In genomic region chr1:60953686-60954085, GRCm38 (mm10) we compare ENCODE assay signal across 19 mouse cellular contexts. TPM values are rescaled to one million over a fixed set of nuclear protein-coding genes. Genes with fewer than 3 reads are reported as not detected.
DNase-seq lines count a peak whose midpoint lies in the region; ATAC-seq lines count a peak whose summit lies in the region.
"Had no signal": no experiment of that assay in that cellular context is flagged by ENCODE, and none has a peak within 500 bp of the region (broad histone marks: within the 10 kb centered on the region; RNA-seq: fewer than 3 reads in every experiment).

No protein-coding gene starts in this region.

- peak overlapping the region; percentile 42; the same call in 1 of the 2 replicates for H3K27ac ChIP-seq in heart, embryonic 13.5 days (replicated peaks)
- no peak overlapping the region for H3K27ac ChIP-seq in heart, embryonic 11.5 days (ENCODE audit: low read depth, low read length)
- H3K27ac ChIP-seq in kidney, embryonic 16.5 days (ENCODE audit: low read length): peak overlapping the region; percentile 38; the same call in 1 of the 2 replicates
- H3K27ac ChIP-seq: embryonic facial prominence, embryonic 15.5 days; forebrain, embryonic 10.5 days; forebrain, embryonic 15.5 days; hindbrain, embryonic 15.5 days had no signal

- H3K36me3 ChIP-seq in heart, embryonic 13.5 days: no peaks in the 10 kb centered on the region
- no peaks in the 10 kb centered on the region for H3K36me3 ChIP-seq in heart, embryonic 11.5 days (ENCODE audit: control insufficient read depth, insufficient read depth, low read length)
- H3K36me3 ChIP-seq in kidney, embryonic 16.5 days (ENCODE audit: insufficient read depth, low read length): no peaks in the 10 kb centered on the region
- H3K36me3 ChIP-seq: embryonic facial prominence, embryonic 15.5 days; forebrain, embryonic 10.5 days; forebrain, embryonic 15.5 days; heart, embryonic 10.5 days; hindbrain, embryonic 15.5 days had no signal

- 84% methylated on average over 7 of the region's 7 CpGs for WGBS in heart, embryonic 13.5 days
- 84% methylated on average over 7 of the region's 7 CpGs for WGBS in heart, embryonic 11.5 days (ENCODE audit: insufficient replicate concordance)
- 83% methylated on average over 7 of the region's 7 CpGs for WGBS in kidney, embryonic 16.5 days

- ATAC-seq in heart, embryonic 13.5 days (ENCODE audit: extremely low read depth, insufficient number of reproducible peaks, low FRiP score, low TSS enrichment): no peak
- no peak for ATAC-seq in heart, embryonic 11.5 days (replicated peaks; ENCODE audit: insufficient number of reproducible peaks, low FRiP score, low TSS enrichment)
- no peak; the same call in 1 of the 2 replicates for ATAC-seq in kidney, embryonic 16.5 days (ENCODE audit: low FRiP score, low TSS enrichment)
- ATAC-seq in activated CD4-positive, CD25-positive, alpha-beta regulatory T cell, adult 4 months: peak; percentile 71
- ATAC-seq in inflammation-experienced regulatory T-cells, adult 6 months: peak; percentile 70
- ATAC-seq: forebrain, embryonic 15.5 days had no signal

- no peak overlapping the region for H3K4me2 ChIP-seq in heart, embryonic 13.5 days
- no peak overlapping the region for H3K4me2 ChIP-seq in heart, embryonic 11.5 days
- H3K4me2 ChIP-seq in kidney, embryonic 16.5 days (replicated peaks; ENCODE audit: low read depth, low read length): no peak overlapping the region
- H3K4me2 ChIP-seq: embryonic facial prominence, embryonic 15.5 days; forebrain, embryonic 15.5 days; hindbrain, embryonic 15.5 days had no signal

- no peak overlapping the region for H3K9ac ChIP-seq in heart, embryonic 13.5 days
- H3K9ac ChIP-seq in heart, embryonic 11.5 days (ENCODE audit: low read depth, low read length): no peak overlapping the region
- H3K9ac ChIP-seq in kidney, embryonic 16.5 days (replicated peaks; ENCODE audit: low read length): no peak overlapping the region
- H3K9ac ChIP-seq: embryonic facial prominence, embryonic 15.5 days; forebrain, embryonic 15.5 days; hindbrain, embryonic 15.5 days had no signal

- DNase-seq in kidney, adult 18-20 months: no peak
- DNase-seq in cerebellum, adult 11-12 months: no peak
- DNase-seq: adrenal gland, postnatal 14 days; cerebellum, adult 2 months; cerebellum, postnatal 14 days; embryo, embryonic 11 days; gastrocnemius, postnatal 10 days; kidney, adult 11 months had no signal

- H3K4me3 ChIP-seq in heart, embryonic 13.5 days: no peak overlapping the region
- no peak overlapping the region for H3K4me3 ChIP-seq in heart, embryonic 11.5 days (ENCODE audit: low read depth, low read length)
- no peak overlapping the region for H3K4me3 ChIP-seq in kidney, embryonic 16.5 days (ENCODE audit: low read length)
- H3K4me3 ChIP-seq: embryonic facial prominence, embryonic 15.5 days; erythroblast, embryonic 14.5 days; forebrain, embryonic 10.5 days; forebrain, embryonic 15.5 days; heart, embryonic 10.5 days; hindbrain, embryonic 15.5 days had no signal

- H3K4me1 ChIP-seq in heart, embryonic 13.5 days: peaks cover 23% of the 10 kb centered on the region
- peaks cover 5% of the 10 kb centered on the region; the same call in 1 of the 2 replicates for H3K4me1 ChIP-seq in heart, embryonic 11.5 days (ENCODE audit: control insufficient read depth, insufficient read depth, low read length)
- H3K4me1 ChIP-seq in kidney, embryonic 16.5 days (ENCODE audit: insufficient read depth, low read length): no peaks in the 10 kb centered on the region
- H3K4me1 ChIP-seq: embryonic facial prominence, embryonic 15.5 days; forebrain, embryonic 10.5 days; forebrain, embryonic 15.5 days; hindbrain, embryonic 15.5 days had no signal

- no peaks in the 10 kb centered on the region for H3K9me3 ChIP-seq in heart, embryonic 13.5 days
- H3K9me3 ChIP-seq in heart, embryonic 11.5 days (replicated peaks; ENCODE audit: control insufficient read depth, low read length): no peaks in the 10 kb centered on the region
- H3K9me3 ChIP-seq in kidney, embryonic 16.5 days (ENCODE audit: low read length): no peaks in the 10 kb centered on the region
- H3K9me3 ChIP-seq: embryonic facial prominence, embryonic 15.5 days; forebrain, embryonic 10.5 days; forebrain, embryonic 15.5 days; heart, embryonic 10.5 days; hindbrain, embryonic 15.5 days had no signal

- H3K27me3 ChIP-seq in heart, embryonic 13.5 days (replicated peaks): no peaks in the 10 kb centered on the region
- no peaks in the 10 kb centered on the region for H3K27me3 ChIP-seq in heart, embryonic 11.5 days (ENCODE audit: control insufficient read depth, insufficient read depth, low read length)
- no peaks in the 10 kb centered on the region for H3K27me3 ChIP-seq in kidney, embryonic 16.5 days (ENCODE audit: insufficient read depth, low read length)
- H3K27me3 ChIP-seq: embryonic facial prominence, embryonic 15.5 days; forebrain, embryonic 15.5 days; hindbrain, embryonic 15.5 days had no signal

RNA-seq across cellular contexts. Expression of gene Icos, which starts 24.0 kb away (rescaled TPM):
- 0.11 and 0.31 TPM in 2 replicates for polyA plus RNA-seq in heart, embryonic 13.5 days (2015; fragmentation: Nextera tagmentation; extraction: Ambion mirVana)
- polyA plus RNA-seq in heart, embryonic 11.5 days (2014; fragmentation: Nextera tagmentation; extraction: Ambion mirVana): 0.14 and 0.21 TPM in 2 replicates
- 0.07 and 0.36 TPM in 2 replicates for polyA plus RNA-seq in kidney, embryonic 16.5 days (2015; fragmentation: Nextera tagmentation; extraction: Ambion mirVana)
- 100 to 1,000 TPM; 474 to 595 TPM for polyA plus RNA-seq in activated CD4-positive, CD25-positive, alpha-beta regulatory T cell, adult 4 months (2017; shearing (Covaris generic))
- polyA plus RNA-seq in inflammation-experienced regulatory T-cells, adult 6 months (2017; shearing (Covaris generic)): 100 to 1,000 TPM; 358 to 373 (median 359) TPM
- polyA plus RNA-seq: cerebellum, adult 2 months; erythroblast, embryonic 14.5 days; hindbrain, embryonic 15.5 days had no signal

Comparison
In these comparisons a context has a peak if more than half of its experiments do, and no peak if none do; other contexts are left out.
1. ATAC-seq: peak in activated CD4-positive, CD25-positive, alpha-beta regulatory T cell, adult 4 months (single experiment) and inflammation-experienced regulatory T-cells, adult 6 months (single experiment); none in heart, embryonic 13.5 days (single experiment), heart, embryonic 11.5 days (single experiment) and kidney, embryonic 16.5 days (single experiment).
2. RNA of gene Icos, which starts 24.0 kb away (polyA plus RNA-seq): 474 to 595 TPM in activated CD4-positive, CD25-positive, alpha-beta regulatory T cell, adult 4 months and 358 to 373 TPM in inflammation-experienced regulatory T-cells, adult 6 months; 0.11 to 0.31 TPM in heart, embryonic 13.5 days, 0.14 to 0.21 TPM in heart, embryonic 11.5 days and 0.07 to 0.36 TPM in kidney, embryonic 16.5 days; every median in the first group is over 100 times any median in the second.